Mouse (Mus musculus): ENCODE data around the gene Zswim5.

Gene Zswim5

DNA sequence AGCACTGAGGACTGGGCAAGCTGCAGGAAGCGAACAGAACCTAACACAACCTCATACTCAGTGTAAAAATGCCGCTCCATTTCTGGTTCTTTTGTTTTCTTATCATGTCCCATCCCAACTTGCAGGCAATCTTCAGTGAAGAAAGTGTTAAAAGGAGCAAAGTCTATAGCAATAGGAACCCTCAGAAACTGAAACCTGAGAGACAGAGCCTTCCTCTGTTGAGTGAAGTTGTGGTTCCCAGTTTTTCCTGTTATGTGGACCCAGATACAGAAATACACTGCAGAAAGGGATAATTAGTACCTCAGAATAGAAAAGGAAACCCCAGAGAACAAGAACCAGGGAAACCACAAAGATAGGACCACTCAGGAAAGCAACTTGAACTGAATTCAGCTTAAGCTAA lies 36.1 kb downstream of the Zswim5 start:
- DNase-seq (ENCODE audit: low spot score in 2 of 2): no peak

DNA sequence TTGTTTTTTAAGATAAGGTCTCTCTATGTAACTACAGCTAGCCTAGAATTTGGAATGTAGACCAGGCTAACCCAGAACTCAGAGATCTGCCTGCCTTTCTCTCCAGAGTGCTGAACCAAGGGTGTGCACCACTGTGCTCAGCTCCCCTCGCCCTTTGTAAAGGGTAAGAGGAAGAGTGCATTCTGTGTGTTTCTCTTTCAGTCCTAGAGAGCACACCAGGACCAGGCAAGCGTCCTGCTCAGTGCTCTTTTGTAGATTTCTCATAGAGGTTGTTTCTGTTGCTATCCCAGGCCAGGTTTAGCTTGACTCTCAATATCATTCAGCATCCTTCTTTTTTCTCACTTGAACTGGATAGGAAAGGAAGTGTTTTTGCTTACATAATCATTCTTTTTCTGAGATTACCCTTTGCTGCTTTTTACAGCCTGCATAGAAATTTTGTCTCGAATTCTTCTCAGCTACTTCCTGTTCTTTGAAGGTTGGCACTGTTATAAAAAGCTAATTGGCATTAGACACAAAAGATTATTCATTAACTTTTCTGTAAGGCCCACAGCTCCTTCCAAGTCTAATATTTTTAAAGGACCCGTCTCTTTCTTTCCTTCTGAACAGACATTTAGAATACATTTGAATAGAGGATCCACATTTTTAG lies 51.0 kb downstream of the Zswim5 start:
- DNase-seq (ENCODE audit: low spot score in 2 of 2): no peak

DNA sequence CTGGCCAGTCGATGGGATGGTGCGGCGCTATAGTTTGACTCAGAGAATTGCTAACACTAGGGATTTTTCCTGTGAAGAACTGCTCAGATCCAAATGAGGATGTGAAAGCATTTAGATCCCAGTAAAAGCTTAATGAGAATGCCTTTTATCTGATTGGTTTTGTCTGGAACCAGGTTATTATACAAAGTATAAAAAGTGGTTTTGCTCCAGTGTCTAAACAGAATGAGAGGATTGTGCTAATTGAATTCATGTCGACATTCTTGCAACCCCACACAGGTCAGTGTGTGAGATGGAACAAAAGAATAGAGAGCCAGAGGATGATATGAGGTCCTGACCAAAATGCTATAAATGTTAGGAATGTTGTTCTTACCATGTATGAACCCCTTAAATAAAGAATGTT lies 62.4 kb downstream of the Zswim5 start:
- no peak for DNase-seq (ENCODE audit: low spot score in 2 of 2)

DNA sequence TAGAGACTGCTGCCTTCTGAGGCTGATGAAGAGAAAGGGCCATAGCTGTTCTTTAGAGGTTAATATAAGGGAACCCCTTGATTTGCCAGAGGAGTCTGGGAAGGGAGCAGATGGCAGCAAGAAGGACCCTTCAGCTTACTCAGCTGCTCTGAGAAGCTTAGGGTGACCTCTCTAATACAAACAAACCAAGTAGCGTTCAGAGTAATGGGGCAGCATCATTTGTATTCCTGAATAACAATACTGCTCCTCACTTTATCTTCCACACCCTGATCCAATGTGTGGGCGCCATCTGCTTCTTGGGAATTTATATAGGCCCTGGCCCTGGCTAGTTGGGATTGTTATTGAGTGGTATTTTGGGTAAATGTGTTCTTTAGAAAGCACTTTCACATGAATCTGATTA lies 65.5 kb downstream of the Zswim5 start:
- no peak for DNase-seq (ENCODE audit: low spot score in 2 of 2)

DNA sequence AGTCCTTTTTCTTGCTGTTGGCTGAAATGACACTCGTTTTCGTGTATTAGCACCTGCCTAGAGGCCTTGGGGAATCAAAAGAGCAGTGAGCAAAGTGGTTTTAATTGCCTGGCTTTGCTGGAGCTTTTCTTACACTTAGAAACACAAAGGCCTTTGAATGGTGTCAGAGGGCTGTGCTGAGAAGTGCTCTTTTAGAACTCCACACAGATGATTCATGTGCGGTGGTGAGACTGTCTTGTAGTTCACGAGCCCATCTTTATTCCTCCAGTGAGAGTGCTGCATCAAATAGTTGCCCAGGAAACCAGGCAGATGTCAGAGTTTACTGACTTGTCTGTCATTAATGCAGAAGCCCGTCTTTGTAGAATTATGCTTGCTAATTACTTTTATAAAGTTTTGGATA lies 66.9 kb downstream of the Zswim5 start:
- no peak for DNase-seq (ENCODE audit: low spot score in 2 of 2)

DNA sequence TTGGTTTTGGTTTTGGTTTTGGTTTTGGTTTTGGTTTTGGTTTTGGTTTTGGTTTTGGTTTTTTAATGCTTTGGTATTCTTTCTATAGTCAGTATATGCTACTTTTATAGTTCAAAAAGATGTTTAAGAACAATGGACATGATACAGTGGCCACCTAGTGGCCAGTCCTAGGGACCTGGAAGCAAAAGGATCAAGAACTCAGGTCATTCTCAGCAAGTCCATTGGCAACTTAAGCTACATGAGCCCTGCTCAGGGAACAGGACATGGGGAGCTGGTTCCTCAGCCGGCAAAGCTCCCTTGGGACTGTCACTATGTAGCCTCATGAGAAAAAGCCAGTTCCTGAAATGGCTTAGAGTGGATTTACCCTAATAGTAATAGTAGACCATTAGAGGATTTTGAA lies 74.5 kb downstream of the Zswim5 start:
- no peak for DNase-seq (ENCODE audit: low spot score in 2 of 2)

DNA sequence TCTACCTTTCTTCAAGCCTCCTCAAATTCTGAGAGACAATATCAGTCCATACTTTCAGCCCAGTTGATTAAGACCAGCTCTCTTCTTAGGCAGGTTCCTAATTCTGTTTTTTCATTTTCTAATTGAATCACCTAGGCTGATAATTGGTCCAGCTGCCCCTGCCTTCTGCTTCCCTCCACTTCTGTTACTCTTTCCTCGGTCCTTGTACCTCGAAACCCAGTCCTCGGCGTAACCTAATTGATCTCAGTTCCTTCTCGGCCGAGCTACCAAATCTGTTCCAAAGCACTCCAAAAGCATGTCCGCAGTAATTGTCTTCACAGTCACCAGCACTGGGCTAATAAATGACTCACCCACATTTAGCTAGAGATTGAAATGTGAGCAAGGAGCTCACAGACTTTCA lies 77.8 kb downstream of the Zswim5 start:
- DNase-seq (ENCODE audit: low spot score in 2 of 2): no peak

DNA sequence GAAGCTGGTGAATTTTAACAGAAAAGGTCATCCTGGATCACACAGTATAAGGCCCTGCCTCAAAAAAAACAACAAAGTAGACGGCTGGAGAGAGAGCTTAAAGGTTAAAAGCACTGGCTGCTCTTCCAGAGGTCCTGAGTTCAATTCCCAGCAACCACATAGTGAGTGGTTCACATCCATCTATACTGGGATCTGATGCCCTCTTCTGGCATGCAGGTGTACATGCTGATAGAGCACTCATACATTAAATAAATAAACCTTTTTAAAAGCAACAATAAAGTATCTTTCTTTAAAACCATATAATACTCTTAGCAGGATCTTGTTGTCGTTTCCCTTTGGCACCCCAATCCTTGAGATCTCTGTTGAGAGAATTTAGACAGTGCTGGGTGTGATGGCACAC lies 99.3 kb downstream of the Zswim5 start:
- no peak for DNase-seq (ENCODE audit: low spot score in 2 of 2)

DNA sequence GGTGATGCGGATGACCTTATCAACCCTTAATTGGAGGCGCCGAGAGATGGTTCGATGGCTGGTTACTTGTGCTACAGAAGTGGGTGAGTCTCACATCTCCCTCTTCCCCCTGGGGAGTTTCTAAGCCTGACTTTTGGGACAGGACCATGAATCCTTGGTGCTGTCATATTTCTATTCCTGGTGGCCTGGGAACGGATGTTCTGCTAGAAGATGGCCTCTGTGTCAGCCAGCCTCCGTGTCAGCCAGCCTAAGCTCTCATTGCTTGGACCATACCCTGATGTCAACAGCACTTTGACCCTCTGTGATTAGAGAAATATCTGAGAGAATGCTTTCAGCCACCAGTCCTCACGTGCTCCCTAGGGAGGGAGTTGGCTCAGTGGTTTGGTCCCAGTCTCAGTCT lies 108.5 kb downstream of the Zswim5 start:
- no peak for DNase-seq (ENCODE audit: low spot score in 2 of 2)

DNA sequence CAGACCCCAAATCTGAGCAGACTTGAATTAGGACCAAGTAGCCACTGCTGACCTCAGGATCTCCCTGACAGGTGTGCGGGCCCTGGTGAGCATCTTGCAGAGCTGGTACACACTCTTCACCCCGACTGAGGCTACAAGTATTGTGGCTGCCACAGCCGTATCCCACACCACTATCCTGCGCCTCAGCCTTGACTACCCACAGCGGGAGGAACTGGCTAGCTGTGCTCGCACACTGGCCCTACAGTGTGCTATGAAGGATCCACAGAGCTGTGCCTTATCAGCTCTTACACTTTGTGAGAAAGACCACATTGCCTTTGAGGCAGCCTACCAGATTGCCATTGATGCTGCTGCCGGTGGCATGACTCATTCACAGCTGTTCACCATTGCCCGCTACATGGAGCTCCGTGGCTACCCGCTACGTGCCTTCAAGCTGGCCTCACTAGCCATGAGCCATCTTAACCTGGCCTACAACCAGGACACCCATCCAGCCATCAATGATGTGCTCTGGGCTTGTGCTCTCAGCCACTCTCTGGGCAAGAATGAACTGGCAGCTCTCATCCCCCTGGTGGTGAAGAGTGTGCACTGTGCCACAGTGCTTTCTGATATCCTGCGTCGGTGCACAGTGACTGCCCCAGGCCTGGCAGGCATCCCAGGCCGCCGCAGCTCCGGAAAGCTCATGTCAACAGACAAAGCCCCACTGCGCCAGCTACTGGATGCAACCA lies 109.4 kb downstream of the Zswim5 start:
- peak in 1 of 2 experiments; percentile 72 for DNase-seq (ENCODE audit: low spot score in 2 of 2)

DNA sequence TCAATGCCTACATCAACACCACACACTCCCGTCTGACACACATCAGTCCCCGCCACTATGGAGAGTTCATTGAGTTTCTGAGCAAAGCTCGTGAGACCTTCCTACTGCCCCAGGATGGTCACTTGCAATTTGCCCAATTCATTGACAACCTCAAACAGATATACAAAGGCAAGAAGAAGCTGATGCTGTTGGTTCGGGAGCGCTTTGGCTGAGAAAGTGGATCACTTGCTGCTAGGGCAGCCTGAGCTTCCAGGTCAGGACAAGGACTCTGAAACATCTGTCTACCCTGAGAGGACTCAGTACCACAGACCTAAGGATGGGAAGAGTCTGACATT lies 109.9 kb downstream of the Zswim5 start:
- no peak for DNase-seq (ENCODE audit: low spot score in 2 of 2)

DNA sequence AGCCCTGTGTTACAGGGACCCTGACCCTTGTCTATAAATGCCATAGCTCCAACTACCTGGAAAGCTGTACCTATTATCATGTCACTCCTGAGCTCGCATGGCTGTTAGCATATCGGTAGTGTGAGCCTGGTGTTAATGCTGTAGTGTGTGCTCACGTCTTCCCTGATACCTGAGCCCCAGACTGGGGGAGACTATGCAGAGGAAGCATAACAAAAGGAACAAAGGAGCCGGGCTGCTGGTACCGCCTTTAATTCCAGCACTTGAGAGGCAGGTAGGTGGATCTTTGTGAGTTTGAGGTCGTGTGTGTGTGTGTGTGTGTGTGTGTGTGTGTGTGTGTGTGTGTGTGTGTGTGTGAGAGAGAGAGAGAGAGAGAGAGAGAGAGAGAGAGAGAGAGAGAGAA lies 112.6 kb downstream of the Zswim5 start:
- no peak for DNase-seq (ENCODE audit: low spot score in 2 of 2)

DNA sequence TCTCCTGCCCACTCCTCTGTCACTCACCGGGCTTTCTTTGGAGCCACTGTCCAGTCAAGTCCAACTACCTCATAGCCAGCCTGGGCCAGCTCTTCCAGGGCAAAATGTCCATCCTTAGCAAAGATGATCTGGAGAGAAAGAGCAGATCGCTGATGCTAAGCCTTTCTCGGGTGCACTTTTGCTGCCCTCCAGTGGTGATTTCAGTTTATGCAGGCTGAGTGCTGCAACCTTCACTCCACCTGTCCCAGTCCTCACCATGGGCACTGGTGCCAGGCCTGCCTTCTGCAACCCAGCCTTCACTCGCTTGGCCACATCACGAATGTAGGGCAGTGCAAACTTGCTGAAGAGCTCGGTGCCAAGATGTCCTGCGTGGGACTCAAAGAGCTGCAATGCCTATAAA lies 114.2 kb downstream of the Zswim5 start:
- DNase-seq (ENCODE audit: low spot score in 2 of 2): peak; percentile 84 to 88

DNA sequence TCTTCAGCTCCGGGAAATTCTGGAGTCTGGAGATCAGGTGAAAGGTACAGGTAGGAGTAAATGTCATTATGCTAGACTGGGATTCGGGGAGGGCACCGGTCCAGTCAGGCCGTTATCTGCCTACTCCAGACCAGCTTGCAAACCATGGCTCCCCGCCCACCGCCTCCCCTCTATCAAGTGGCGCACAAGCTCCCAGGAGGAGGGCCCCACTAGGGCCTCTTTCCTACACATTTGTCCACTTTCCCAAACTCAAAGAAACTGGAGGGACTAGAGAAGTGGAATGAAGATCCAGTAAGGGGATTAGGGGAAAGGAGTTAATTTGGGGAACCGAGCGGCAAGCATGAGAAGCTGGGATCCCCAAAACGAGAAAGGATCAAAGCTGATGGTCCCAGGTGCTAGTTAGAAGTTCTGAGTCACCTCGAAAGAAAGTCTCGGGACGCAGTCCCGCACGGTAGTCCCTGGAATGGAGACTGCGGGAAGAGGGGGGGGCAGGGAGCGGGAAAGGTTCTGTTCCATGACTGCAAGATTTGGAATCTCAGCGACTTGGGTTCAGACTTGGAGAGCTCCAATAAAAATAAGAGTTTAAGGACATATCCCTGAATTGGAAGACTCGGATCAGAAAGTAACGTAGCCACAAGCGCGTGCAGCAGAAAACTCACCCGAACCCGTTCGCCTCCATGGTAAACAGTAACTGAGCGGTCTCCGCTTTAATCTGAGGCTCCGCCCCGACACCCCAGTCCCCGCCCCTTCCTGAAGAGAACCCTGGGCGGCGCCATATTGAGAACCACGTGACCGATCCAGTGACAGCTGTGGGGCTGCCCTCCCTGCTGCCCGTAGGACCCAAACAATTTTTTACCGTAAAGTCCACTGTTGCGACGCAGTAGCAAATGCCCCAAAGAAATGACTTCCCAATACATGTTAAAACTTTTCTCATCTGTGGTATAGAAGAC lies 116.8 kb downstream of the Zswim5 start, which contains the start of gene Urod:
TSS of gene Urod (minus strand) at position 742 of the 950 bp plus-strand sequence.
- DNase-seq (ENCODE audit: low spot score in 2 of 2): peak; percentile 94 to 95

DNA sequence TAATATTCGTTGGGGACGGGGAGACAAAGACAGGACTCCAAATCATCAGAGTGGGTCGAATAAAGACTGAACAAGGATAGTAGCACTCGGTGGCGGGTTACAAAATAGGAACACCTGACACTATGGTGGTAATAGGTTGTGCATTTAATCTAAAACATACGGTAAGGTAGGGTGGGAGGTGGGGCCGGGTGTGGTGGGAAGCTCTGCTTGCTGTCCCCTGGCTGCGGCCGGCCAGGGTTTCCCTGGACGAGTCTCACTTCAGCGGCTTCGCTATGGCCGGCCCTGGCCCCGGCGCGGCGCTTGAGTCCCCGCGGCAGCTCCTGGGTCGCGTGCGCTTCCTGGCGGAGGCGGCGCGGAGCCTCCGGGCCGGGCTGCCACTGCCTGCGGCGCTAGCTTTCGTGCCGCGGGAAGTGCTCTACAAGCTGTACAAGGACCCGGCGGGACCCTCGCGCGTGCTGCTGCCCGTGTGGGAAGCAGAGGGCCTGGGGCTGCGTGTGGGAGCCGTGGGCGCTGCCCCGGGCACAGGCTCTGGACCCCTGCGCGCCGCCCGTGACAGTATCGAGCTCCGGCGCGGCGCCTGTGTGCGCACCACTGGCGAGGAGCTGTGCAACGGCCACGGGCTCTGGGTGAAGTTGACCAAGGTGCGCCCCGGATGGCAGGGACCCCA lies 118.1 kb downstream of the Zswim5 start, which contains the start of gene Hectd3:
TSS of gene Hectd3 (plus strand) at position 187 of the 667 bp plus-strand sequence.
- DNase-seq (ENCODE audit: low spot score in 2 of 2): peak in 1 of 2 experiments; percentile 67

DNA sequence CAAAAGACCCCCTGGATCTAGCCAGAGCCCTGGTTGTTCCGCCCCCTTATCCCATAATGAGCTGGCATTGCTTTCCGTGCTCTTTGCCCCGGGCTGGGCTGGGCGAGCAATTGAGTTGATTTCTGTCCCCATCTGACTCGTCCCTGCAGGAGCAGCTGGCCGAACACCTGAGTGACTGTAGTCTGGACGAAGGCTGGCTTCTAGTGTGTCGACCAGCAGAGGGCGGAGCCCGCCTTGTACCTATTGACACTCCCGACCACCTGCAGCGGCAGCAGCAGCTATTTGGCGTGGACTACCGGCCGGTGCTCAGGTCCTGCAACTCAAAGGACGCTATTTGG lies 118.6 kb downstream of the Zswim5 start:
- DNase-seq (ENCODE audit: low spot score in 2 of 2): no peak

DNA sequence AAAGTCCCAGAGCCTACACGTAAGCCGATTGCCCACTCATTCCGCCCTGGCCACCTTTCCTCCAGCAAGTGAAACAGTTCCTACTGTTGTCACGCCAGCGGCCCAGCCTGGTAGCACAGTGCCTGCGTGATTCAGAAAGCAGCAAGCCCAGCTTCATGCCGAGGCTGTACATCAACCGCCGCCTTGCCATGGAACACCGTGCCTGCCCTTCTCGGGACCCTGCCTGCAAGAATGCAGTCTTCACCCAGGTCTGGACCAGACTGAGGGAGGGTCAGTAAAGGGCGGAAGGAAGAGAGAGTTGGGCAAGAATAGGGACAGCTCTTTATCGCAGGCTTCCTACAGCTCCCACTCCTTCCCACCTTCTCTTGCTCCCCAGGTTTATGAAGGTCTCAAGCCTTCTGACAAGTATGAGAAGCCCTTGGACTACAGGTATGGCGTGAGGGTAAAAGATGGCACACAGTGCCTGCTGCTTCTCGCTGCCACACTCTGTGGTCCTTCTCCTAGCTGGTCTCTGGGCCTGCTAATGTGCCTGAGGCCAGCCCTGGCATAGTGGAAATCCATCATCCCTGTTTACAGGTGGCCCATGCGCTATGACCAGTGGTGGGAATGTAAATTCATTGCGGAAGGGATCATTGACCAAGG lies 122.5 kb downstream of the Zswim5 start:
- no peak for DNase-seq (ENCODE audit: low spot score in 2 of 2)

DNA sequence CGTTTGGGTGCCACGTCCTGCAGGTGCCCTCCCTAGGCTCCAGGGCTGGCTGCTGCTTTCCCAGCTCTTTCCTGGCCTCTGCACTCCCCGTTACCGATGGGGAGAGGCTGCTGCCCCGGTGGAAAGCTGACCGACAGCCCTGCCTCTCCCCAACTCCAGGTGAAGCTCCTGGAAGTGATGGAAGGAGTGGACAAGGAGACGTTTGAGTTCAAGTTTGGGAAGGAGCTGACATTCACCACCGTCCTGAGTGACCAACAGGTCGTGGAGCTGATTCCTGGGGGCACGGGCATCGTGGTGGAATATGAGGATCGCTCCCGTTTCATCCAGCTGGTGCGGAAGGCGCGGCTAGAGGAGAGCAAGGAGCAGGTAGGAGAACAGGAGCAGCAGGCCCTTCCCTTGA lies 124.8 kb downstream of the Zswim5 start:
- no peak for DNase-seq (ENCODE audit: low spot score in 2 of 2)

DNA sequence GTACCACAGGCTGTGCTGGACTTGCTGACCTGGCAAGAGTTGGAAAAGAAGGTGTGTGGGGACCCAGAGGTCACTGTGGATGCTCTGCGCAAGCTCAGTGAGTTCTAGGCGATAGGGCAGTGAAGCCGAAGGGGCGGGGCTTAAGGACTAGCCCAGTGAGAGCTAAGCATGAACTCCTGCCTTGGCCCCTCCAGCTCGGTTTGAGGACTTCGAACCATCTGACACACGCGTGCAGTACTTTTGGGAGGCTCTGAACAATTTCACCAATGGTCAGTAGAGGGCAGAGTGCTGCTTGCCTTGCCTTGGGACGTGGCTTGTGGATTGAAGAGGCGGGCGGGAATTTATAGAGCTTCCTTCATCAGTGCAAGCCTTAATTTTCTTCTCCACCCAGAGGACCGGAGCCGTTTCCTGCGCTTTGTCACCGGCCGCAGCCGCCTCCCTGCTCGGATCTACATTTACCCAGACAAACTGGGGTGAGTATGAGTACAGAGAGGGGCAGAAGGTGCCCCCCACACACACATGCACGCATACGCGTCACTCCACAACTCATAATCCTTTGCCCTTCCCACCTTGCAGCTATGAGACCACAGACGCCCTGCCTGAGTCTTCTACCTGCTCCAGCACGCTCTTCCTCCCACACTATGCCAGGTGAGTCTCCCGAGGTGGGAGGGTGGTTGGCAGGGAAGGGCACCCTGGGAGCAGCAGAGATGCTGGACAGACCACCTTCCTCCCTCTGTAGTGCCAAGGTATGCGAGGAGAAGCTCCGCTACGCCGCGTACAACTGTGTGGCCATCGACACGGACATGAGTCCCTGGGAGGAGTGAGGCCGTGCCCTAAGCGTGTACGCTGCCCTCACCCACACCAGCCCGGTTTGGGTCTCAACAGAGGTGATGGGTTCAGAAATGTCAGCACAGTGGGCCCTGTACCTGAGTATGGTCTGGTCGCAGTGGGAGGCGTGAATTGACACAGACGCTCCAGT lies 125.7 kb downstream of the Zswim5 start:
- peak in 1 of 2 experiments; percentile 80 for DNase-seq (ENCODE audit: low spot score in 2 of 2)

DNA sequence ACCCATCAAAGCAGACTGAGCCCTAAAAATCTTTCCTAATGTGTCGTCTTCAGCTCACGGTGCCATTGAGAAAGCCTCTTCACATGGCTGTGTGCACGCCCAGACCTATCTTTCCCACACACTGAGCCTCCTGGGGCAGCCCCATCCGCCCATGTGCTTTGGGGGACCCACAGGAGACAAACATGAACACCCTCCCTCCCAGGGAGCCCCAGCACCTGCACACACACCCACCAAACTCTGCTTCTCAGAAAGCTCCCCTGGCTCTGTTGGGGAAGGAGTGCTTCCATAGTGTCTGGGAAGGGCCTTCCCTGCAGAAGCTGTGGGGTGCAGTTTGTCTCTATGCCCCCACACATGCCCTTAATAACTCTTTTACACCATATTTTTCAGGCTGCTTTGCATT lies 127.5 kb downstream of the Zswim5 start:
- DNase-seq (ENCODE audit: low spot score in 2 of 2): no peak
